ENCODE assay signal across 15 mouse cellular contexts in the genomic region with DNA sequence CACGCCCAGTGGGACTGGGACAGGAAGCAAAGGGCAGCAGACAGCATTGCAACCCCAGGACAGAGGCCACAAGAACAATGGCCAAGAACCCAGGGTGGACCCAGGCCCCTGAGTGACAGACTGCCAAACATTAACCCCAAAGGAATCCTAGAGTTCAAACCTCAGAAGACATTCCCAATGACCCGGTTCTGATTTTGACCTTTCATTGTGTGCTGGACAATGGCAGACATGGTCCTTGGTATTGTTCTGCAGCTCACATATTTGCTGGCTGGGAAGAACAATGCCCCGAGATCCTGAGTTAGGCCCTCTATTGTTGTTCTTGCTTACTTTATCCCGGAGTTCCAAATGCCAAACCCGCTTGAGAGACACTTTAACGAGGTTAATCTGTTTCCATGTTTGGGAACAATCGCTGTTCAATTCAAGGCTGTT. TPM values are rescaled to one million over a fixed set of nuclear protein-coding genes. Genes with fewer than 3 reads are reported as not detected.
DNase-seq lines count a peak whose midpoint lies in the region; ATAC-seq and TF ChIP-seq lines count a peak whose summit lies in the region.
"Had no signal": no experiment of that assay in that cellular context is flagged by ENCODE, and none has a peak within 500 bp of the region (broad histone marks: within the 10 kb centered on the region; RNA-seq: fewer than 3 reads in every experiment).

No protein-coding gene starts in this region.

- DNase-seq in gastrocnemius, adult 2 months, result no peak
- no peak for DNase-seq in gastrocnemius, postnatal 25 days
- peak; percentile 56 for DNase-seq in midbrain, embryonic 10.5 days (ENCODE audit: low spot score)
- DNase-seq in kidney, adult 9 months, result peak; percentile 86
- peak; percentile 81 for DNase-seq in yolk sac, embryonic 10.5 days (ENCODE audit: low spot score)
- no peak for DNase-seq in spleen, postnatal 4 days (ENCODE audit: low spot score in 2 of 2)
- DNase-seq in right cerebral cortex, adult 2 months (ENCODE audit: low spot score in 2 of 2), result no peak
- DNase-seq: cerebellum, postnatal 14 days; thymus, adult 18-20 months had no signal

- intact Hi-C loops in gastrocnemius, adult 2 months (cut with DNase I), result no loop called here

- no peak overlapping the region for H3K4me2 ChIP-seq in midbrain, embryonic 16.5 days (ENCODE audit: low read length)
- H3K4me2 ChIP-seq: limb, embryonic 15.5 days had no signal

- no peak for TF ChIP-seq CTCF in gastrocnemius, adult 2 months (IDR thresholded peaks at IDR 0.05)

- peaks cover 55% of the 10 kb centered on the region for H3K4me1 ChIP-seq in midbrain, embryonic 10.5 days
- H3K4me1 ChIP-seq in midbrain, embryonic 16.5 days (ENCODE audit: control insufficient read depth, insufficient read depth, low read length), result peaks cover 10% of the 10 kb centered on the region; the same call in 1 of the 2 replicates

- peaks cover 93% of the 10 kb centered on the region for H3K27me3 ChIP-seq in midbrain, embryonic 10.5 days (ENCODE audit: low read depth, poor library complexity, severe bottlenecking)
- peaks cover 16% of the 10 kb centered on the region for H3K27me3 ChIP-seq in midbrain, embryonic 16.5 days (ENCODE audit: control insufficient read depth, insufficient read depth, low read depth, low read length)
- H3K27me3 ChIP-seq: limb, embryonic 15.5 days; Patski had no signal

- no peak for ATAC-seq in midbrain, embryonic 16.5 days
- ATAC-seq: Patski had no signal

- no peaks in the 10 kb centered on the region for H3K36me3 ChIP-seq in midbrain, embryonic 10.5 days
- H3K36me3 ChIP-seq in midbrain, embryonic 16.5 days (ENCODE audit: control insufficient read depth, insufficient read depth, low read length), result no peaks in the 10 kb centered on the region
- H3K36me3 ChIP-seq: hindbrain, embryonic 15.5 days; limb, embryonic 15.5 days had no signal

- no peak overlapping the region for H3K9ac ChIP-seq in midbrain, embryonic 16.5 days (ENCODE audit: low read depth, low read length)
- H3K9ac ChIP-seq: hindbrain, embryonic 15.5 days; limb, embryonic 15.5 days had no signal

- no peaks in the 10 kb centered on the region for H3K9me3 ChIP-seq in midbrain, embryonic 10.5 days (replicated peaks)
- H3K9me3 ChIP-seq in midbrain, embryonic 16.5 days (replicated peaks; ENCODE audit: control insufficient read depth, low read length, poor library complexity, severe bottlenecking), result no peaks in the 10 kb centered on the region
- H3K9me3 ChIP-seq: hindbrain, embryonic 15.5 days; limb, embryonic 15.5 days had no signal

- peak overlapping the region; percentile 82 for H3K4me3 ChIP-seq in gastrocnemius, adult 2 months
- peak overlapping the region; percentile 16; the same call in 1 of the 2 replicates for H3K4me3 ChIP-seq in midbrain, embryonic 10.5 days
- no peak overlapping the region for H3K4me3 ChIP-seq in midbrain, embryonic 16.5 days (ENCODE audit: low read depth, low read length)
- H3K4me3 ChIP-seq: hindbrain, embryonic 15.5 days; limb, embryonic 15.5 days; megakaryocyte, embryonic 14.5 days had no signal

- 18% methylated on average over 7 of the region's 7 CpGs for WGBS in midbrain, embryonic 10.5 days
- WGBS in midbrain, embryonic 16.5 days, result 19% methylated on average over 7 of the region's 7 CpGs

- H3K27ac ChIP-seq in gastrocnemius, adult 2 months, result peak overlapping the region; percentile 94
- H3K27ac ChIP-seq in midbrain, embryonic 10.5 days (replicated peaks), result no peak overlapping the region
- no peak overlapping the region for H3K27ac ChIP-seq in midbrain, embryonic 16.5 days (ENCODE audit: low read length)
- H3K27ac ChIP-seq: hindbrain, embryonic 15.5 days; limb, embryonic 15.5 days had no signal

RNA-seq across cellular contexts. Expression of a gene that starts 4.0 kb away (rescaled TPM):
- 10 to 100 TPM; 51.3 to 69.5 TPM for total RNA-seq in gastrocnemius, adult 2 months (2021)
- total RNA-seq in gastrocnemius, postnatal 25 days (2021), result 100 to 1,000 TPM; 101 to 136 TPM
- 43.7 and 53.1 TPM in 2 replicates for polyA plus RNA-seq in midbrain, embryonic 10.5 days (2016; fragmentation: Nextera tagmentation; extraction: Ambion mirVana)
- polyA plus RNA-seq in midbrain, embryonic 16.5 days (2015; fragmentation: Nextera tagmentation; extraction: Ambion mirVana), result 33.8 and 37.8 TPM in 2 replicates
- total RNA-seq: neutrophil, adult 5-6 weeks had no signal

RNA-seq across cellular contexts. Expression of a gene that starts 4.0 kb away (rescaled TPM):
- total RNA-seq in gastrocnemius, adult 2 months (2021), result 100 to 1,000 TPM in 1 of 2 experiments, 10 to 100 TPM in 1; 73.3 to 117 TPM
- 100 to 1,000 TPM; 206 to 284 TPM for total RNA-seq in gastrocnemius, postnatal 25 days (2021)
- 113 and 146 TPM in 2 replicates for polyA plus RNA-seq in midbrain, embryonic 10.5 days (2016; fragmentation: Nextera tagmentation; extraction: Ambion mirVana)
- polyA plus RNA-seq in midbrain, embryonic 16.5 days (2015; fragmentation: Nextera tagmentation; extraction: Ambion mirVana), result 73.6 and 83.1 TPM in 2 replicates
- total RNA-seq: neutrophil, adult 5-6 weeks had no signal

Comparison
In these comparisons a context has a peak if more than half of its experiments do, and no peak if none do; other contexts are left out.
1. DNase-seq: peak in midbrain, embryonic 10.5 days (single experiment), kidney, adult 9 months (single experiment) and yolk sac, embryonic 10.5 days (single experiment); none in gastrocnemius, adult 2 months (single experiment), gastrocnemius, postnatal 25 days (single experiment), spleen, postnatal 4 days (0 of 2) and right cerebral cortex, adult 2 months (0 of 2).